Mouse (Mus musculus): ENCODE measurements around the gene Nr1i2. TPM values are rescaled to one million over a fixed set of nuclear protein-coding genes. Genes with fewer than 3 reads are reported as not detected.
"Not testable (repeated sequence)": the region's sequence is repeated elsewhere in the genome, so short reads cannot be mapped to it uniquely, and the experiment has no call there.

Nr1i2 gene
- total RNA-seq, 2 experiments from 2014 or later = not detected

GRCm38 (mm10) chr16:38222491-38222890, 72.1 kb downstream of the Nr1i2 start:
- DNase-seq (ENCODE audit: low spot score in 2 of 2) = not testable (repeated sequence)

GRCm38 (mm10) chr16:38205272-38205671, 89.4 kb downstream of the Nr1i2 start:
- DNase-seq (ENCODE audit: low spot score in 2 of 2) = no peak

Other genes with a start within 250 kb of the Nr1i2 start
- gene Gsk3b, start 205.8 kb downstream of the Nr1i2 start, total RNA-seq (2021) = 100 to 1,000 TPM; 219 to 238 TPM
- gene Maats1, start 47.3 kb upstream of the Nr1i2 start, total RNA-seq (2021) = 1 to 10 TPM; 1.7 to 1.8 TPM
- 10 to 100 TPM; 66.5 to 94.2 TPM for gene Cox17, start 52.2 kb upstream of the Nr1i2 start, total RNA-seq (2021)
- gene Gm21987, start 52.2 kb upstream of the Nr1i2 start, total RNA-seq (2021) = not detected
- under 1 TPM; 0.23 to 0.42 TPM for gene Popdc2, start 67.4 kb upstream of the Nr1i2 start, total RNA-seq (2021)
- gene Pla1a, start 138.3 kb upstream of the Nr1i2 start, total RNA-seq (2021) = under 1 TPM; 0.62 to 0.98 TPM
- 10 to 100 TPM; 60.5 to 62.9 TPM for gene Adprh, start 157.9 kb upstream of the Nr1i2 start, total RNA-seq (2021)
- under 1 TPM; 0.18 to 0.42 TPM for gene Cd80, start 160.7 kb upstream of the Nr1i2 start, total RNA-seq (2021)
- gene Timmdc1, start 227.8 kb upstream of the Nr1i2 start, total RNA-seq (2021) = 10 to 100 TPM; 30.5 to 32.9 TPM

Measured in layer of hippocampus, postnatal 10 days (tissue).